Mouse (Mus musculus): ENCODE measurements around the gene Kirrel.

Gene Kirrel

GRCm38 (mm10) chr3:87174096-87174768 is at the start of gene Kirrel:
Gene Kirrel (minus strand): TSS chr3:87174747.
- no peak for DNase-seq

- no peak for DNase-seq
Observed at GRCm38 (mm10) chr3:87223636-87224035, 49.1 kb upstream of the Kirrel start.

DNA sequence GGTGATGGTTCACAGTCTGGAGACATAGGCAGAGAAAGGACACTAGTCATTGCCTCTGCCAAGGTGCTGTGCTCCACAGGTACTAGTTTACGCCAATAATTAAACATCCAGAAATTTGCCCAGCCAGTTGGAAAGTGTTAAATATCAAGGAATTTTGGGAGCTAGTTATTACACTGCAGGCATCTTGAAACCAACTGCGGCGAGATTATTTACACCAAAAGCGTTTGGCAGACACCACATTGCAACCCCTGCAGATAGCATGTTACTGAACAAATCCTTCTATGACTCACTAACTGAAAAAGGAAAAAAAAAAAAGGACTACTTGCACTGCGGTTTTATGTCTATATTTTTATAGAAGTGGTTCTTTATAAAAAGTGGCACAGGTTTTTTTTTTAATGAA is 47.8 kb upstream of the Kirrel start:
- DNase-seq, result no peak

DNA sequence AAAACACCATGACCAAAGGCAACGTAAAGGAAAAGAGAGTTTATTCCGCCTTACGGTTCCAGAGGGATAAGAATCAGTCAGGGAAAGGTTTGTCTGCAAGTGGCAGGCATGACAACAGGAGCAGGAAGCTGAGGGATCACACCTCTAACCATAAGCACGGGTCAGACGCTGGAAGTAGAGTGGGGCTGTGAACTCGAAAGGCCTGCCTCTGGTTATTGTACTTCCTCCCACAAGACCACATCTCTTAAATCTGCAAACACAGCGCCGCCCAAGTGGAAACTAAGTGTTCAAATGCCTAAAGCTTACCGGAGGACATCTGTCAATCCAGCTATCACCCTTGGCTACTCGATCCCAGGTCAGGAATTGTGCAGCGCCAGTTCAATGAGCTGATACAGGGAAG is 40.6 kb upstream of the Kirrel start:
- no peak for DNase-seq

DNA sequence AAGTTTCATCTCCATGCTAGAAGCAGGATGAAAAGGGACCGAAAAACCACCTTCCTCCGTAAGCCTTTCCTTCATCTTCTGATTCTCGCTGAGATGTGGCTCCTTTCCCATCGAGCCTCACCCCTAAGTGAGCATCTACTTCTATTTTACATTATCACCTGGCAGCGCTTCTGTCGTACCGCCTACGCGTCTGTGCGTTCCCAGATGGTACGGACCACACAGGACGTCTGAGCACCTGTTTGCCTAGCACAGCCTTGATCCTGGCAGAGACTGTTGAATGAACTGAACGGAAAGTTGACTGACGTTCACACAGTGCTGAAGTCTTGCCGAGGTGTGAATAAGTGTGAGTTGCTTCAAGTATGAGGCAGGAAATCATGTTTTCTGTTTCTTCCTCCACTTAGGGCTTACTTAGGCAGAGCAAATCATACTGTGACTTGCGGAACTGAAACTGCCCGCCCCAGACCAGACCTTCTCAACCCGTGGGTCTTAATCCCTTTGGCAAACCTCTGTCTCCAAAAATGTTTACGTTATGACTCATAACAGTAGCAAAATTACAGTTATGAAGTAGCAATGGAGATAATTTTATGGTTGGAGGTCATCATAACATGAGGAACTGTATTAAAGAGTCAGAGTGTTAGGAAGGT is 39.8 kb upstream of the Kirrel start:
- DNase-seq, result no peak

GRCm38 (mm10) chr3:87206336-87207075 is 32.0 kb upstream of the Kirrel start:
- no peak for DNase-seq

- no peak for DNase-seq
Observed at GRCm38 (mm10) chr3:87196637-87197036, 22.1 kb upstream of the Kirrel start.

DNA sequence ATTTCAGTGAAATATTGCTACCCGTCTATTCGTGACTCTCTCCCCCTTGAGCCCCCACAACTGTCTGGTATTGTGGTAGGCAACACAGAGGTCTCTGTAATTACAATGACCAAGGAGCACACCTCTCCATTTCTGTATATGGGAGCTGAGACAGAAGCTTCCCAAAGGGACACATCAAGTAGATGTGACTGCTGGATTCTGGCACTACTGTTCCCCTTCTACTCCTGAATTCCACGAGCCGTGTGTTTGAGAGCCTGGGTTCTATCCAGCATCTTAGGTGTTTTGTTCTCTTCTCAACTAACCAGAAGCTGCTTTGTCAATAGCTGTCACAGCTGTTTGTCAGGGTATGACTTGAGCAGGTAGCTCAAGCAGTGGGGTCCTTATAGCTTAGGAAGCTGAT is 20.5 kb upstream of the Kirrel start:
- DNase-seq, result no peak

DNA sequence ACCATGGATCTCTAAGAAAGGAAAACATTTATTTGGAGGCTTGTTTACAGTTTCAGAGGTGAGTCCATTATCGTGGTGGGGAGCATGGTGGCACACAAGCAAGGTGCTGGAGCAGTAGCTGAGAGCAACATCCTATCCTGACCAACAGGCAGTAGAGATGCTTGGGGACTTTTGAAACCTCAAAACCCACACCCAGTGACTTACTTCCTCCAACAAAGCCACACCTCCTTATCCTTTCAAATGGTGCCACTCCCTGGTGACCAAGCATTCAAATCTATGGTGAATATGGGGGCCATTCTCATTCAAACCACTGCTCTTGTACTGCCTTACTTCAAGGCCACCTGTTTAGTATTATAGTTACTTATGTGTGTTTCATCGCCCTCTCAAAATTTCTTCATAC is 20.0 kb upstream of the Kirrel start:
- DNase-seq, result no peak

DNA sequence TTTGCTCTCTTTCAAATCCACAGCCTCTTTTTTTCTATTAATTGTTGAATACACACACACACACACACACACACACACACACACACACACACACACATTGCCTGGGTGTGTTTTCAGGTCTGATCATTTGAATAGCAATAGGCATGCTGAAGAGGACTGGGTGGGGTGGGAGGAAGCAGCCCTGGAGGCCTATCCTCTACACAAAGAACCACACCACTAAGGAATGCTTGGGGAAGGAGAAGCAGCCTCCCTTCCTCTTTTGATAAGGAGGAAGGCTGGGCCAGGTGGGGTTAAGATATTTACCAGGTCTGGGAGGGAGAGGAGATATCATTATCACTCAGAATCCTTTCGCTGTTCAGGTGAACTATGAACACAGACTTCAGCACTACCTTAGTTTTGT is 19.2 kb upstream of the Kirrel start:
- no peak for DNase-seq

DNA sequence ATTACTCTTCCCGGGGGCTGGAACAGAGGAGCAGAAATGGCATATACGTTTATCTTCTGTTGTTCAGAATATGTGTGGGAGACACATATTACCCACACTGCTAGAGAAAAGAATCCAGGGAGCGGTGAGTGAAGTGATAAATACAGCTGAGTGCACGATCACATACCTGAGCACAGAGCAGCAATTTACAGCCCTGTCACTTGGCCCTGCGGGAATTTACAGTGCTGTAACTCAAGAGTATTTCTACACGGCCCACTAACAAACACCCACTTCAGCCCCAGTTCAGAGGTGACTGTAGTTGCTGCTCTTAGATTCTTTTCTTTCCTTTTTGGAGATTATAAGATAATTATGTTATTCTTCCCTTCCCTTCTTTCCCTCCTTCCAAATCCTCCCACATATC is 18.8 kb upstream of the Kirrel start:
- no peak for DNase-seq

GRCm38 (mm10) chr3:87176687-87177086 is 2.1 kb upstream of the Kirrel start:
- DNase-seq, result no peak

DNA sequence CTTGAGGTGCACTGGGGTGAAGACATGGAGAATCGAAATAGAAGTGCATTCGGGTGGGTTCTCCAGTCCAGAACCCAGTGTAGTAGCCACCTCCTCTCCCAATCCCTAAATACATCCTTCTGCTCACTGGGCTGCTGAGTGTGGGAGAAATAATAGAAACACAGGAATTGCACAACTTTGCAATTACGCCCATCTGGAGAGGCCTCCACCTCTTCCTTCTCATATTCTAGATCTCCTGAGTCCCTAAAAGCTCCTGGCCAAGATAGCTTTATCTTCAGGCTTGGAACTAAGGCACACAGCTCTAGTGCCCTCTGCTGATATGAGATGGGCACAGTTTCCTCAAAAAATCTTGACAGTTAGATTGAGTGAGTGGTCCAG is 880 bp upstream of the Kirrel start:
- no peak for DNase-seq

GRCm38 (mm10) chr3:87174769-87175437 is 356 bp upstream of the Kirrel start:
- no peak for DNase-seq

GRCm38 (mm10) chr3:87173486-87174085 is 961 bp downstream of the Kirrel start:
- DNase-seq, result no peak

DNA sequence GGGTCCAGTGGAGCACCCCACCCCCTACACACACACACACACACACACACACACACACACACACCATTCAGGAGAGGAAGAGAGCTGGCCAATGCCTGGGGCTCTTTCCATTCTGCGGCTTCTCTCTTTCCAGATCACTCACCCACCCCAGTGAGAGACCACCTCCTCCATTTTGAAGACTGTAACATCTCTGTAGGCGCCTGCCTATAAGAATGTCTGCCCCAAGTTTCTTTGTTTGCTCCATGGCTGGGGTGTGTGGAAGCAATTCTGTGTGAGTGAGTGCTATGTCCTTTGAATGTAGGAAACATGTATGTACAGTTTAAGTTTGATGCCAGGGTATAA is 1.5 kb downstream of the Kirrel start:
- DNase-seq, result no peak

DNA sequence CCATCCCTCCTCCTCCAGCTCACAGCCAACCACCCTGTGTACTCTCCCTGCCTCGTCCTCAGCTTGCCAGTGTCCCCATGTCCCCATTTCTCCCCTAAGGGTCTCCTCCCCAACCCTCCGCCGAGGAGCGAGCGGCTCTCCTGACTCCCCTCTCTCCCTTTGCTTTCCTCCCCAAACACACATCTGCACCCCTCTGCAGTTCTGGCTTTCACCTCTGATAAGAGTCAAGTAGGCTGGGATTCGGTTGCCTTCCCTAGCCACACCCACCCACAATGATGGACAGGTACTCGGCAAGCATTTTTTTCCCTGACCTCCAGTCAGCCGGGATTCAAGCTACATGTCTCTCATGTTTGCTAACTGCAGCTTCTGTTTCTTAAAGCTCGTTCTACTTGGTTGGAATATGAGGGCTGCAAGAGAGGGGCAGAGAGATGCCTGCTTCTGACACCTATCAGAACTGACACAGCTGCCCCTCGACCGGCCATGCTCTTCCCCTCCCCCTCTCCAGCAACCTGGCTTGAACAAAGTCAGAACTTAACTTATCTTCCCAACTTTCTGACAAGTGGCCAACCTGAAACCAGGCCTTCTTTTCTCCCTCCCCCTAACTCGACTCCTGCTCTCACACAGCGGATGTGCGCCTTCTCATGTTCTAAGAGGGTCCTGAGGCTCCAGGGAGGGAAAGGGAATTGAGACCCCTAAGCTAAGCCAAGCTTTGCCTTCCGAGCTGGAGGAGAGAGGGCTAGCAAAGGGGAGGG is 2.0 kb downstream of the Kirrel start:
- DNase-seq, result no peak

DNA sequence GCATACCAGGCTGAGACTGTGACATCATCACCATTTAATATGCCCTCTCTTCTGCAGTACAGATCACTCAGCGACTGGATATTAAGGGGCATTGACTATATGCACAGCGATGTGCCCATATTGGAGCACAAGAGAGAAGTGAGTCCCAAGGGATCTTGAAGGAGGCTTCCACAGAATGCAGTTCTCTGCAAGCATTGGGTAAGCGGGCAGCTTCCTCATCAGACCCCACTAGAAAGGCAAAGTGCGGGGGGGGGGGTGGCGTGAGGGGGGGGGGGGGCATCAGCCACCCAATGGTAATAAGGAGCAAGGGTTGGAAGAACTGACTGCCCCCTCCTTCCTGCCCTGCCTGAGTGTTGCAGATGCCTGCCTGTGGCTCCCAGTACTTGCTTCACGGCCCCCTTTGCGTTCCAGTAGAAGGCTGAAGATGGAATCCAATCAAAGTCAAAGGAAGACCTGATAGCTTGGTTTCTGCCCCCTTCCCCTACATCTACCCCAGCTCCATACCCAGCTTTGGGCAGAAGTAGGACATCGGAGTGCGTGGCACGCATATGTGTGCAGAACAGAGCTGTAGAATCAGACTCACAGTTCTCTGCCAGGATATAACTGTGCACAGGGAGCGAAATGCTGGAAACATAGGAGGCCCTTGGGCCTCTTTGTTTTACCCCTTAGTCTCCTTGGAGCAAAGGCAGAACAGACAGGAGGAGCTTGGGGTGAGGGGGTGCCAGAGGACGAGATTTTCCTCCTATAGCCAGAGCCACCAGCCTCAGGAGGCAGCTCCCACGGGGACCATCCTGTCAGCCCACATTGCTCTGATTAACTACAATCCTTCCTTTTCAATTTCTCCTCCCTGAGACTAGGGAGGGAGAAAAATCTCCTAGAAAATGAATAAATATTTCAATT is 3.1 kb downstream of the Kirrel start:
- DNase-seq, result no peak

- no peak for DNase-seq
Observed at GRCm38 (mm10) chr3:87169402-87170015, 5.0 kb downstream of the Kirrel start.

DNA sequence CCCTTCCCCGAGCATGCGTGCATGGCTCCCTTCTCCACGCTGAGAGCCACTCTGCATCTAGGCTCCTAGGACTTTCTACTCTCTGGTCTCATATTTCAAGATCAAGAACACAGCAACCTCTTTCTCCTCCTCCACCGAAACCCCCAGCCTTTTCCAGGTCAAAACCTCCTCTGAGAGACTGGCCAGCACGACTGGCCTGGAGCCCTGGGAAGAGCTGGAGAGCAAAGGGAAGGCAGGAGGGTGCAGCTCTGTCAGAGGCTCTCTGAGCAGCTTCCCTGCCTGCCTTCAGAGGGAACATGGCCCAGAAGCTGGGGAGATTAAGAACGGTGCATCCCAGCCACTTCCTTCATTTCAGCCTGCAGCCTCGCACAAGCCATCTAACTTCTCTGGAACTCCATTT is 5.8 kb downstream of the Kirrel start:
- DNase-seq, result no peak

- DNase-seq, result no peak
Observed at GRCm38 (mm10) chr3:87167621-87168020, 6.9 kb downstream of the Kirrel start.

Data from cerebellum, adult 11 months (tissue).